Mouse (Mus musculus): Measurements from ENCODE around the gene Prss21. TPM values are rescaled to one million over a fixed set of nuclear protein-coding genes. Genes with fewer than 3 reads are reported as not detected.
A peak's percentile ranks its signal among the peaks of the same experiment; 100 is the strongest.

Prss21 gene
- not detected in 2 replicates for polyA plus RNA-seq (2015; fragmentation: Nextera tagmentation; extraction: Ambion mirVana)

GRCm38 (mm10) chr17:23867756-23868155 lies at the start of gene Prss21:
Gene Prss21 (plus strand): TSS chr17:23868056.
- no peak within 1 kb of the TSS for H3K4me2 ChIP-seq (replicated peaks)
- H3K27ac ChIP-seq, result no peak within 1 kb of the TSS
- ATAC-seq, result no peak
- no peaks in the 10 kb centered on the region for H3K36me3 ChIP-seq
- H3K4me1 ChIP-seq (replicated peaks), result no peaks in the 10 kb centered on the region
- H3K4me3 ChIP-seq (replicated peaks), result no peak within 1 kb of the TSS
- no peaks in the 10 kb centered on the region for H3K9me3 ChIP-seq
- H3K9ac ChIP-seq, result no peak within 1 kb of the TSS
- H3K27me3 ChIP-seq (replicated peaks), result no peaks in the 10 kb centered on the region
- 86% methylated on average over 15 of the region's 15 CpGs for WGBS

- ATAC-seq, result no peak
- Histone ChIP-seq H3K27me3 (replicated peaks) (no peaks in the 10 kb centered on the region), H3K4me1 (replicated peaks) (no peaks in the 10 kb centered on the region)
Measured at GRCm38 (mm10) chr17:23818579-23818978, 49.3 kb upstream of the Prss21 start.

GRCm38 (mm10) chr17:23819235-23819634 lies 48.6 kb upstream of the Prss21 start:
- no peaks in the 10 kb centered on the region for H3K27me3 ChIP-seq (replicated peaks)
- H3K36me3 ChIP-seq, result peaks cover 93% of the 10 kb centered on the region
- H3K4me3 ChIP-seq (replicated peaks), result no peak overlapping the region
- no peak overlapping the region for H3K9ac ChIP-seq
- WGBS, result 97% methylated on average over 25 of the region's 25 CpGs
- H3K9me3 ChIP-seq, result peaks cover 5% of the 10 kb centered on the region; the same call in 1 of the 2 replicates
- ATAC-seq, result no peak
- no peak overlapping the region for H3K4me2 ChIP-seq (replicated peaks)
- H3K4me1 ChIP-seq (replicated peaks), result no peaks in the 10 kb centered on the region
- H3K27ac ChIP-seq, result no peak overlapping the region

More at GRCm38 (mm10) chr17:23818579-23818978, 49.3 kb upstream of the Prss21 start:
- no peak overlapping the region for H3K4me3 ChIP-seq (replicated peaks)
- 94% methylated on average over 8 of the region's 8 CpGs for WGBS
- H3K9ac ChIP-seq, result no peak overlapping the region
- peaks cover 5% of the 10 kb centered on the region; the same call in 1 of the 2 replicates for H3K9me3 ChIP-seq
- H3K4me2 ChIP-seq (replicated peaks), result no peak overlapping the region
- H3K27ac ChIP-seq, result no peak overlapping the region
- H3K36me3 ChIP-seq, result peaks cover 93% of the 10 kb centered on the region

GRCm38 (mm10) chr17:23820731-23821130 lies 47.1 kb upstream of the Prss21 start:
- Histone ChIP-seq H3K27ac (no peak overlapping the region), H3K27me3 (replicated peaks) (no peaks in the 10 kb centered on the region), H3K9me3 (peaks cover 5% of the 10 kb centered on the region; the same call in 1 of the 2 replicates), H3K4me3 (replicated peaks) (no peak overlapping the region), H3K36me3 (peaks cover 92% of the 10 kb centered on the region), H3K9ac (no peak overlapping the region), H3K4me2 (replicated peaks) (no peak overlapping the region), H3K4me1 (replicated peaks) (no peaks in the 10 kb centered on the region)
- WGBS, result 97% methylated on average over 5 of the region's 5 CpGs
- no peak for ATAC-seq

GRCm38 (mm10) chr17:23822094-23822493 lies 45.8 kb upstream of the Prss21 start:
- ATAC-seq, result no peak
- 59% methylated on average over 6 of the region's 6 CpGs for WGBS

GRCm38 (mm10) chr17:23823018-23823417 lies 44.8 kb upstream of the Prss21 start:
- peaks cover 76% of the 10 kb centered on the region for H3K36me3 ChIP-seq
- no peaks in the 10 kb centered on the region for H3K27me3 ChIP-seq (replicated peaks)
- no peak overlapping the region for H3K4me3 ChIP-seq (replicated peaks)
- H3K4me1 ChIP-seq (replicated peaks), result peaks cover 5% of the 10 kb centered on the region
- H3K4me2 ChIP-seq (replicated peaks), result no peak overlapping the region
- WGBS, result 82% methylated on average over 16 of the region's 16 CpGs
- H3K27ac ChIP-seq, result no peak overlapping the region; the same call in 1 of the 2 replicates
- H3K9ac ChIP-seq, result no peak overlapping the region
- ATAC-seq, result 0 out of 2 replicates have a peak, but pooled peaks have one; percentile 10
- peaks cover 5% of the 10 kb centered on the region; the same call in 1 of the 2 replicates for H3K9me3 ChIP-seq

More at GRCm38 (mm10) chr17:23822094-23822493, 45.8 kb upstream of the Prss21 start:
- Histone ChIP-seq H3K27me3 (replicated peaks) (no peaks in the 10 kb centered on the region), H3K4me3 (replicated peaks) (no peak overlapping the region), H3K36me3 (peaks cover 86% of the 10 kb centered on the region), H3K9ac (no peak overlapping the region), H3K27ac (no peak overlapping the region), H3K4me1 (replicated peaks) (no peaks in the 10 kb centered on the region; the same call in 1 of the 2 replicates), H3K4me2 (replicated peaks) (no peak overlapping the region), H3K9me3 (peaks cover 5% of the 10 kb centered on the region; the same call in 1 of the 2 replicates)

- Histone ChIP-seq H3K9me3 (peaks cover 5% of the 10 kb centered on the region; the same call in 1 of the 2 replicates), H3K27me3 (replicated peaks) (no peaks in the 10 kb centered on the region), H3K27ac (no peak overlapping the region; the same call in 1 of the 2 replicates), H3K36me3 (peaks cover 70% of the 10 kb centered on the region), H3K4me2 (replicated peaks) (no peak overlapping the region), H3K9ac (no peak overlapping the region), H3K4me1 (replicated peaks) (peaks cover 5% of the 10 kb centered on the region), H3K4me3 (replicated peaks) (no peak overlapping the region)
- peak; percentile 13; the same call in 1 of the 2 replicates for ATAC-seq
- WGBS, result 91% methylated on average over 12 of the region's 12 CpGs
Measured at GRCm38 (mm10) chr17:23823614-23824013, 44.2 kb upstream of the Prss21 start.

- H3K36me3 ChIP-seq, result peaks cover 51% of the 10 kb centered on the region
Measured at GRCm38 (mm10) chr17:23825591-23825990, 42.3 kb upstream of the Prss21 start.

GRCm38 (mm10) chr17:23828271-23829001 lies 39.4 kb upstream of the Prss21 start:
- ATAC-seq, result peak; percentile 83

More at GRCm38 (mm10) chr17:23825591-23825990, 42.3 kb upstream of the Prss21 start:
- Histone ChIP-seq H3K4me3 (replicated peaks) (no peak overlapping the region), H3K4me1 (replicated peaks) (peaks cover 5% of the 10 kb centered on the region), H3K27ac (no peak overlapping the region), H3K4me2 (replicated peaks) (no peak overlapping the region), H3K27me3 (replicated peaks) (no peaks in the 10 kb centered on the region), H3K9ac (no peak overlapping the region), H3K9me3 (no peaks in the 10 kb centered on the region)
- WGBS, result 78% methylated on average over 4 of the region's 4 CpGs
- ATAC-seq, result no peak

GRCm38 (mm10) chr17:23829064-23829619 lies 38.7 kb upstream of the Prss21 start, which contains the start of gene Elob:
Gene Elob (minus strand): TSS chr17:23829136.
- peak within 1 kb of the TSS; percentile 74 for H3K4me3 ChIP-seq (replicated peaks)
- ATAC-seq, result peak; percentile 98
- peaks cover 7% of the 10 kb centered on the region for H3K27me3 ChIP-seq (replicated peaks)
- peak within 1 kb of the TSS; percentile 66 for H3K4me2 ChIP-seq (replicated peaks)
- under 1% methylated on average over 28 of the region's 42 CpGs for WGBS
- H3K4me1 ChIP-seq (replicated peaks), result peaks cover 5% of the 10 kb centered on the region
- peaks cover 18% of the 10 kb centered on the region for H3K36me3 ChIP-seq
- H3K9me3 ChIP-seq, result no peaks in the 10 kb centered on the region
- H3K27ac ChIP-seq, result peak within 1 kb of the TSS; percentile 91
- H3K9ac ChIP-seq, result peak within 1 kb of the TSS; percentile 73

More at GRCm38 (mm10) chr17:23828271-23829001, 39.4 kb upstream of the Prss21 start:
- Histone ChIP-seq H3K9me3 (no peaks in the 10 kb centered on the region), H3K4me3 (replicated peaks) (peak overlapping the region; percentile 74), H3K4me1 (replicated peaks) (peaks cover 5% of the 10 kb centered on the region), H3K27ac (peak overlapping the region; percentile 82), H3K9ac (peak overlapping the region; percentile 73), H3K27me3 (replicated peaks) (0 out of 2 replicates have a peak, but pooled peaks cover 2% of the 10 kb centered on the region), H3K4me2 (replicated peaks) (peak overlapping the region; percentile 66), H3K36me3 (peaks cover 24% of the 10 kb centered on the region)
- under 1% methylated on average over 47 of the region's 47 CpGs for WGBS

- Histone ChIP-seq H3K27ac (no peak overlapping the region), H3K36me3 (peaks cover 3% of the 10 kb centered on the region; the same call in 1 of the 2 replicates), H3K9me3 (no peaks in the 10 kb centered on the region), H3K4me1 (replicated peaks) (peaks cover 5% of the 10 kb centered on the region), H3K9ac (no peak overlapping the region), H3K27me3 (replicated peaks) (peaks cover 7% of the 10 kb centered on the region), H3K4me2 (replicated peaks) (no peak overlapping the region), H3K4me3 (replicated peaks) (no peak overlapping the region)
- ATAC-seq, result no peak
- 97% methylated on average over 1 of the region's 1 CpGs for WGBS
Measured at GRCm38 (mm10) chr17:23831201-23831600, 36.7 kb upstream of the Prss21 start.

GRCm38 (mm10) chr17:23836006-23836575 lies 31.8 kb upstream of the Prss21 start, which contains the start of gene Prss33:
Gene Prss33 (minus strand): TSS chr17:23836056.
- Histone ChIP-seq H3K9ac (no peak within 1 kb of the TSS), H3K27me3 (replicated peaks) (peaks cover 10% of the 10 kb centered on the region), H3K36me3 (no peaks in the 10 kb centered on the region), H3K27ac (no peak within 1 kb of the TSS), H3K9me3 (no peaks in the 10 kb centered on the region), H3K4me1 (replicated peaks) (no peaks in the 10 kb centered on the region), H3K4me3 (replicated peaks) (no peak within 1 kb of the TSS), H3K4me2 (replicated peaks) (no peak within 1 kb of the TSS)
- 76% methylated on average over 8 of the region's 8 CpGs for WGBS
- no peak for ATAC-seq
